Mouse (Mus musculus): ENCODE measurements around the gene Gabpb2.

DNA sequence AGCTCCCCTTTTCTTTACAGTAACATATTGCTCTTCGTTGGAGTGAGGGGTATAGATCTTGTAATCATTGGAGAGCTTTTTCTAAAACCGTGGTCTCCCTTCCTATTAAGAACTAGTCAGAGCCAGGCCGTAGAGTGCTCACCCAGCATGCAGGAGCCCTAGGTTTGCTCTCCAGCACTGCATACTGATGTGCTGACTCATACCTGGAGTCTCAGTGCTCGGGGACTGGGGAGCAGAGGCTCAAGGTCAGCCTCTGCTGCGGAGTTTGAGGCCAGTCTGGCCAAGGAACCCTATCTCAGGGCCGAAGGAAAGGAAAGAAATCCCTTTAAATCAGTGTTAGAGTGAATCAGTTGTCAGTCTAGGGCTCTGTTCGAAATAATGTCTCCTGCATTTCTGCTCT is 15.1 kb upstream of the Gabpb2 start:
- TF ChIP-seq CTCF (IDR thresholded peaks at IDR 0.05; ENCODE audit: low read depth, low read length) = no peak
- TF ChIP-seq POLR2A (IDR thresholded peaks at IDR 0.05; ENCODE audit: extremely low read depth, insufficient read depth, low read length) = no peak

Measured in liver, adult 2 months (tissue).